Mouse (Mus musculus) CH12.LX (cell line): ENCODE results near the gene Gas8.

ENCODE experiments used
- CTCF ChIP-seq, 2 experiments: IDR thresholded peaks in 1 of 2; conservative IDR thresholded peaks in 1 of 2; 2 replicates each; pipeline ENCODE4 v1.5.1; 2011 to 2012; ENCODE audit warnings: low read depth in 2 of 2, low read length in 2 of 2, improper control_type of control experiment in 1 of 2, inconsistent platforms in 1 of 2, mild to moderate bottlenecking in 1 of 2, moderate library complexity in 1 of 2
- ELF1 ChIP-seq: IDR thresholded peaks from 2 replicates; pipeline ENCODE4 v1.6.1; 2014; ENCODE audit warnings: low read depth, mild to moderate bottlenecking, inconsistent platforms, low read length, improper control_type of control experiment
- HCFC1 ChIP-seq: IDR thresholded peaks from 2 replicates; pipeline ENCODE4 v1.6.1; 2012; ENCODE audit warnings: low read depth, mild to moderate bottlenecking, inconsistent platforms, low read length, improper control_type of control experiment
- KAT2A ChIP-seq: IDR thresholded peaks from 2 replicates; pipeline ENCODE4 v1.6.1; 2012; ENCODE audit warnings: low read length, improper control_type of control experiment, inconsistent platforms; ENCODE audit not compliant: insufficient replicate concordance
- MAZ ChIP-seq: IDR thresholded peaks from 2 replicates; pipeline ENCODE4 v1.6.1; 2012; ENCODE audit warnings: low read depth, mild to moderate bottlenecking, inconsistent platforms, low read length, improper control_type of control experiment, moderate library complexity
- MEF2A ChIP-seq: IDR thresholded peaks from 2 replicates; pipeline ENCODE4 v1.6.1; 2014; ENCODE audit warnings: low read depth, mild to moderate bottlenecking, inconsistent platforms, low read length, improper control_type of control experiment, borderline replicate concordance
- MXI1 ChIP-seq: IDR thresholded peaks from 2 replicates; pipeline ENCODE4 v1.6.1; 2011; ENCODE audit warnings: mild to moderate bottlenecking, low read depth, low read length, improper control_type of control experiment
- NRF1 ChIP-seq: IDR thresholded peaks from 2 replicates; pipeline ENCODE4 v1.6.1; 2014; ENCODE audit warnings: low read depth, mild to moderate bottlenecking, inconsistent platforms, low read length, improper control_type of control experiment, moderate library complexity
- POLR2A ChIP-seq: IDR thresholded peaks from 2 replicates; pipeline ENCODE4 v1.6.1; 2011; ENCODE audit warnings: low read depth, mild to moderate bottlenecking, improper control_type of control experiment, low read length
- POLR2AphosphoS2 ChIP-seq: IDR thresholded peaks from 2 replicates; pipeline ENCODE4 v1.6.1; 2011; ENCODE audit warnings: low read depth, low read length, improper control_type of control experiment
- RCOR1 ChIP-seq: conservative IDR thresholded peaks from 2 replicates; pipeline ENCODE4 v1.6.1; 2012; ENCODE audit warnings: low read depth, mild to moderate bottlenecking, inconsistent platforms, low read length, improper control_type of control experiment
- USF1 ChIP-seq: IDR thresholded peaks from 2 replicates; pipeline ENCODE4 v1.6.1; 2014; ENCODE audit warnings: low read depth, mild to moderate bottlenecking, inconsistent platforms, low read length, improper control_type of control experiment
- USF2 ChIP-seq: conservative IDR thresholded peaks from 2 replicates; pipeline ENCODE4 v1.6.1; 2011; ENCODE audit warnings: low read depth, low read length, improper control_type of control experiment
- ZNF384 ChIP-seq: IDR thresholded peaks from 2 replicates; pipeline ENCODE4 v1.6.1; 2012; ENCODE audit warnings: low read depth, low read length, improper control_type of control experiment, inconsistent platforms

- TF ChIP-seq HCFC1 = no peak
- peak in 1 of 2 experiments; percentile 34; a peak in 3 of 4 replicates for TF ChIP-seq CTCF (conservative IDR thresholded peaks at IDR 0.05 in 1 of 2, IDR thresholded peaks at IDR 0.05 in 1 of 2; ENCODE audit: low read depth in 2 of 2, low read length in 2 of 2)
- no peak for TF ChIP-seq ELF1
- TF ChIP-seq RCOR1 = no peak
- no peak for TF ChIP-seq MAZ
- TF ChIP-seq ZNF384 = no peak
- TF ChIP-seq MEF2A = no peak
- no peak for TF ChIP-seq USF2
- no peak for TF ChIP-seq MXI1
- no peak for TF ChIP-seq POLR2A
- TF ChIP-seq NRF1 = no peak
- no peak for TF ChIP-seq USF1
- TF ChIP-seq KAT2A = no peak
- TF ChIP-seq POLR2AphosphoS2 = no peak
Measured at GRCm38 (mm10) chr8:123503801-123504467, 14.7 kb upstream of the Gas8 start.
